Mouse (Mus musculus) hindbrain, embryonic 14.5 days (tissue): ENCODE measurements at regions not wholly inside any gene's neighbourhood (a gene's known extent, or its start where the extent isn't known, plus 50 kb on each side); places are given as distances from the start of the nearest gene placed in this dataset.

Source experiments
- ATAC-seq: fragments of 200-750 bp; cut with Nextera tagmentation; 2 replicates; pipeline ENCODE4 v1.8.0; 2017; ENCODE audit warnings: moderate number of reproducible peaks, mild to moderate bottlenecking, moderate TSS enrichment, moderate library complexity; ENCODE audit not compliant: low FRiP score
- DNase-seq: peaks from one replicate; pipeline ENCODE4 v3.0.0-alpha.2; 2015; ENCODE audit warnings: low spot score
- H3K27ac ChIP-seq: fragments of 300-500 bp; sonication (generic); 2 replicates; pipeline ENCODE4 v1.5.1; 2014; ENCODE audit warnings: mild to moderate bottlenecking, moderate library complexity
- H3K27me3 ChIP-seq: fragments of 300-500 bp; sonication (generic); 2 replicates; pipeline ENCODE4 v1.6.1; 2014; ENCODE audit warnings: mild to moderate bottlenecking, low read length, mixed read lengths; ENCODE audit not compliant: control insufficient read depth, insufficient read depth
- H3K36me3 ChIP-seq: fragments of 300-500 bp; sonication (generic); replicated peaks from 2 replicates; pipeline ENCODE4 v1.6.1; 2014; ENCODE audit not compliant: control insufficient read depth, insufficient read depth
- H3K4me1 ChIP-seq: fragments of 300-500 bp; sonication (generic); replicated peaks from 2 replicates; pipeline ENCODE4 v1.6.1; 2014; ENCODE audit warnings: antibody characterized with exemption, low read length, mixed read lengths; ENCODE audit not compliant: control insufficient read depth, insufficient read depth
- H3K4me2 ChIP-seq: fragments of 300-500 bp; sonication (generic); replicated peaks from 2 replicates; pipeline ENCODE4 v1.6.1; 2014; ENCODE audit warnings: mild to moderate bottlenecking, moderate library complexity
- H3K4me3 ChIP-seq: fragments of 300-500 bp; sonication (generic); replicated peaks from 2 replicates; pipeline ENCODE4 v1.5.1; 2014; ENCODE audit warnings: mild to moderate bottlenecking, low read length
- H3K9ac ChIP-seq: fragments of 300-500 bp; sonication (generic); 2 replicates; pipeline ENCODE4 v1.6.1; 2014
- H3K9me3 ChIP-seq: fragments of 300-500 bp; sonication (generic); 2 replicates; pipeline ENCODE4 v1.6.1; 2016; ENCODE audit warnings: low read length; ENCODE audit not compliant: control insufficient read depth
- WGBS: fragments of 180-500 bp; shearing (Covaris S2); extraction: QIAGEN DNeasy Blood & Tissue Kit; methylation state at CpG from one replicate; pipeline ENCODE4 v1.1.7; 2014; 5-methylcytosine and 5-hydroxymethylcytosine counted together

GRCm38 (mm10) chr5:75451693-75452092 is 123.0 kb upstream of the Kit start:
- 68% methylated on average over 8 of the region's 8 CpGs for WGBS

DNA sequence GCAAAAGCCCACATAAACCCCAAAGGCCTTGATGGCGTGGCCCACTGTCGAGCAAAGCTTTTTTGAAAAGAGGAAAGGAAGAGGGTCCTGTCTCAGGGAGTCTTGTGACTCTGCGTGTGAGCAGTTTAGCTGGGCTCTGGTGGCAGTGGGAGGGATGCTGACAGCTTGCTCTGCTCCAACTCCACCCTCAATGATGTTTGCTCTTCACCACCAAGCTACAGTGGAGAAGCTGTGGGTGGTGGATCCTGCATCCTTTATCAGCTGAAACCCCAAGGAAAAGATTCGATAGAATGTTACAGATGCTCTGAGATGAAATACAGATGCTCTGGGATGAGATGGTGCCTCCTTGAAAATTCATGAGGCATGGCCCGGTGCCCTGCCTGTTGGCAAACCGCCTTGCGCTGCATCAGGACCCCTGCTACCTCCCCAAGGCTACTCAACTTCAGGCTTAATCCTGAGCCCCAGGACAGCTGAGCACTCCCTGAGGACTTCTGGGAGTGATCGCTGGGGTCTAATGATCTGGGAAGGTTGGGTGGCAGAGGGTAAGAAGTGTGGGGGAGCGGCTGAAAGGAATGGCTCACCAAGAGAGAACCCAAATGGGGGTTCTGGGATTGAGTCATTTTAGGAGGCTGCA is 120.8 kb upstream of the Kit start:
- Histone ChIP-seq H3K4me1 (peaks cover 28% of the 10 kb centered on the region; the same call in 1 of the 2 replicates), H3K9ac (no peak overlapping the region), H3K27me3 (no peaks in the 10 kb centered on the region), H3K4me3 (no peak overlapping the region), H3K9me3 (no peaks in the 10 kb centered on the region), H3K27ac (peak overlapping the region; percentile 46; the same call in 1 of the 2 replicates), H3K36me3 (no peaks in the 10 kb centered on the region), H3K4me2 (no peak overlapping the region)
- DNase-seq (no peak), ATAC-seq (0 out of 2 replicates have a peak, but pooled peaks have one; percentile 18)
- WGBS, result 59% methylated on average over 9 of the region's 9 CpGs

More at GRCm38 (mm10) chr5:75451693-75452092, 123.0 kb upstream of the Kit start:
- Histone ChIP-seq H3K4me2 (no peak overlapping the region), H3K36me3 (no peaks in the 10 kb centered on the region), H3K27me3 (no peaks in the 10 kb centered on the region), H3K9ac (no peak overlapping the region), H3K4me1 (peaks cover 31% of the 10 kb centered on the region; the same call in 1 of the 2 replicates), H3K27ac (no peak overlapping the region), H3K4me3 (no peak overlapping the region), H3K9me3 (no peaks in the 10 kb centered on the region)
- ATAC-seq (no peak), DNase-seq (no peak)

GRCm38 (mm10) chr5:75454961-75455541 is 119.7 kb upstream of the Kit start:
- no peaks in the 10 kb centered on the region for H3K27me3 ChIP-seq
- H3K9ac ChIP-seq, result no peak overlapping the region
- H3K4me2 ChIP-seq, result 0 out of 2 replicates have a peak overlapping the region, but pooled peaks have one; percentile 3
- H3K36me3 ChIP-seq, result no peaks in the 10 kb centered on the region
- H3K4me3 ChIP-seq, result no peak overlapping the region
- ATAC-seq, result no peak
- no peak for DNase-seq
- H3K9me3 ChIP-seq, result no peaks in the 10 kb centered on the region
- 41% methylated on average over 16 of the region's 16 CpGs for WGBS
- no peak overlapping the region for H3K27ac ChIP-seq
- H3K4me1 ChIP-seq, result peaks cover 25% of the 10 kb centered on the region; the same call in 1 of the 2 replicates

GRCm38 (mm10) chr5:75457403-75457802 is 117.3 kb upstream of the Kit start:
- Histone ChIP-seq H3K4me1 (peaks cover 18% of the 10 kb centered on the region; the same call in 1 of the 2 replicates), H3K36me3 (no peaks in the 10 kb centered on the region), H3K9ac (no peak overlapping the region), H3K27me3 (no peaks in the 10 kb centered on the region), H3K4me3 (no peak overlapping the region), H3K27ac (no peak overlapping the region), H3K9me3 (no peaks in the 10 kb centered on the region), H3K4me2 (no peak overlapping the region)
- no peak for DNase-seq
- ATAC-seq, result no peak
- WGBS, result 57% methylated on average over 6 of the region's 6 CpGs

- H3K9me3 ChIP-seq, result no peaks in the 10 kb centered on the region
- no peak overlapping the region for H3K9ac ChIP-seq
- H3K36me3 ChIP-seq, result no peaks in the 10 kb centered on the region
- H3K4me1 ChIP-seq, result peaks cover 18% of the 10 kb centered on the region; the same call in 1 of the 2 replicates
- no peak overlapping the region for H3K4me2 ChIP-seq
- H3K27me3 ChIP-seq, result no peaks in the 10 kb centered on the region
- 93% methylated on average over 7 of the region's 7 CpGs for WGBS
- no peak overlapping the region for H3K4me3 ChIP-seq
- DNase-seq (no peak), ATAC-seq (no peak)
- H3K27ac ChIP-seq, result no peak overlapping the region
Measured at GRCm38 (mm10) chr5:75458317-75458716, 116.4 kb upstream of the Kit start.

GRCm38 (mm10) chr5:75459758-75460354 is 114.9 kb upstream of the Kit start:
- Histone ChIP-seq H3K36me3 (no peaks in the 10 kb centered on the region), H3K4me2 (no peak overlapping the region), H3K4me1 (peaks cover 7% of the 10 kb centered on the region; the same call in 1 of the 2 replicates), H3K9ac (no peak overlapping the region), H3K27ac (no peak overlapping the region), H3K27me3 (no peaks in the 10 kb centered on the region), H3K4me3 (no peak overlapping the region), H3K9me3 (no peaks in the 10 kb centered on the region)
- no peak for DNase-seq
- ATAC-seq, result no peak
- 74% methylated on average over 3 of the region's 3 CpGs for WGBS

- Histone ChIP-seq H3K4me1 (0 out of 2 replicates have a peak, but pooled peaks cover under 1% of the 10 kb centered on the region), H3K4me2 (no peak overlapping the region), H3K36me3 (no peaks in the 10 kb centered on the region), H3K9ac (no peak overlapping the region), H3K9me3 (no peaks in the 10 kb centered on the region), H3K27ac (no peak overlapping the region), H3K4me3 (no peak overlapping the region), H3K27me3 (no peaks in the 10 kb centered on the region)
- no peak for ATAC-seq
- WGBS, result 82% methylated on average over 9 of the region's 9 CpGs
- no peak for DNase-seq
Measured at GRCm38 (mm10) chr5:75460414-75461025, 114.2 kb upstream of the Kit start.

DNA sequence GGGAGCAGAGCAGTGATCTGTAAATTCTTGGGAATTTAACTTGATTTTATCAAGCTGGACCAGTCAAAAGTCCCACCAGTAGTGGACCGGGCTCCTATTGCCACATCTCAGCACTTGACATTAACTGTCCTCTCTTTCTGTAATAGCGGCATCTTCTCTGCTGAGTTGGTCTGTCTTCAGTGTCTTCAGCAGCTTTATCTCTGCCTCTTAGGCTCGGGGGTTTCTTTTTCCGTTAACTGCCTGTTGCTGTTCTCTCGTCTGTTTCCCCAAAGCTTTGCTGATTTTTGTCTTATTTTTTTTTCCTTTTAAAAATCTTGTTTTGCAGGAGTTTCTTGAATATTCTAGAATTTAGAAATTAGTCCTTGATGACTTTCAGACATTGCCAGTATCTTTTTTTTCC is 113.3 kb upstream of the Kit start:
- 93% methylated on average over 5 of the region's 5 CpGs for WGBS
- Histone ChIP-seq H3K27ac (no peak overlapping the region), H3K27me3 (no peaks in the 10 kb centered on the region), H3K4me3 (no peak overlapping the region), H3K9me3 (no peaks in the 10 kb centered on the region), H3K36me3 (no peaks in the 10 kb centered on the region), H3K4me1 (no peaks in the 10 kb centered on the region), H3K4me2 (no peak overlapping the region), H3K9ac (no peak overlapping the region)
- DNase-seq, result no peak
- no peak for ATAC-seq

GRCm38 (mm10) chr5:75463591-75463990 is 111.1 kb upstream of the Kit start:
- H3K9ac ChIP-seq, result no peak overlapping the region
- DNase-seq (no peak), ATAC-seq (no peak)
- no peak overlapping the region for H3K4me3 ChIP-seq
- no peak overlapping the region for H3K27ac ChIP-seq
- H3K4me1 ChIP-seq, result peaks cover 4% of the 10 kb centered on the region; the same call in 1 of the 2 replicates
- no peaks in the 10 kb centered on the region for H3K36me3 ChIP-seq
- H3K4me2 ChIP-seq, result no peak overlapping the region
- H3K9me3 ChIP-seq, result no peaks in the 10 kb centered on the region
- no peaks in the 10 kb centered on the region for H3K27me3 ChIP-seq
- WGBS, result 93% methylated on average over 4 of the region's 4 CpGs
